Mouse (Mus musculus): ENCODE measurements around the gene Tcap. TPM values are rescaled to one million over a fixed set of nuclear protein-coding genes. Genes with fewer than 3 reads are reported as not detected.

Tcap gene
- polyA plus RNA-seq, 1 experiment = not detected

- Histone ChIP-seq H3K27ac (ENCODE audit: insufficient read depth, low read length) (no peak overlapping the region), H3K4me1 (ENCODE audit: control insufficient read depth, insufficient read depth, low read length) (no peaks in the 10 kb centered on the region), H3K4me3 (ENCODE audit: insufficient read depth, low read length) (no peak overlapping the region)
- no peak for TF ChIP-seq CTCF (IDR thresholded peaks at IDR 0.05; ENCODE audit: borderline replicate concordance, insufficient read depth, low read length)
- no peak for TF ChIP-seq POLR2A (IDR thresholded peaks at IDR 0.05; ENCODE audit: low read depth, low read length)
These were observed 3.5 kb downstream of the Tcap start for GRCm38 (mm10) chr11:98387056-98387577.

- TF ChIP-seq CTCF (IDR thresholded peaks at IDR 0.05; ENCODE audit: borderline replicate concordance, insufficient read depth, low read length) (no peak), POLR2A (IDR thresholded peaks at IDR 0.05; ENCODE audit: low read depth, low read length) (no peak)
- H3K27ac ChIP-seq (ENCODE audit: insufficient read depth, low read length) = no peak overlapping the region
These were observed 4.7 kb downstream of the Tcap start for GRCm38 (mm10) chr11:98388282-98388681.

GRCm38 (mm10) chr11:98389221-98389780, 5.7 kb downstream of the Tcap start:
- TF ChIP-seq POLR2A (IDR thresholded peaks at IDR 0.05; ENCODE audit: low read depth, low read length) = no peak
- TF ChIP-seq CTCF (IDR thresholded peaks at IDR 0.05; ENCODE audit: borderline replicate concordance, insufficient read depth, low read length) = peak; percentile 26; the same call in 1 of the 2 replicates
- no peak overlapping the region for H3K27ac ChIP-seq (ENCODE audit: insufficient read depth, low read length)
- H3K4me3 ChIP-seq (ENCODE audit: insufficient read depth, low read length) = no peak overlapping the region
- no peaks in the 10 kb centered on the region for H3K4me1 ChIP-seq (ENCODE audit: control insufficient read depth, insufficient read depth, low read length)

More at GRCm38 (mm10) chr11:98388282-98388681, 4.7 kb downstream of the Tcap start:
- Histone ChIP-seq H3K4me1 (ENCODE audit: control insufficient read depth, insufficient read depth, low read length) (no peaks in the 10 kb centered on the region), H3K4me3 (ENCODE audit: insufficient read depth, low read length) (no peak overlapping the region)

- Histone ChIP-seq H3K27ac (ENCODE audit: insufficient read depth, low read length) (no peak overlapping the region), H3K4me1 (ENCODE audit: control insufficient read depth, insufficient read depth, low read length) (no peaks in the 10 kb centered on the region), H3K4me3 (ENCODE audit: insufficient read depth, low read length) (no peak overlapping the region)
- no peak for TF ChIP-seq CTCF (IDR thresholded peaks at IDR 0.05; ENCODE audit: borderline replicate concordance, insufficient read depth, low read length)
- TF ChIP-seq POLR2A (IDR thresholded peaks at IDR 0.05; ENCODE audit: low read depth, low read length) = no peak
These were observed 6.5 kb downstream of the Tcap start for GRCm38 (mm10) chr11:98390141-98390540.

GRCm38 (mm10) chr11:98392034-98392433, 8.4 kb downstream of the Tcap start:
- no peak overlapping the region for H3K27ac ChIP-seq (ENCODE audit: insufficient read depth, low read length)
- H3K4me3 ChIP-seq (ENCODE audit: insufficient read depth, low read length) = no peak overlapping the region
- H3K4me1 ChIP-seq (ENCODE audit: control insufficient read depth, insufficient read depth, low read length) = no peaks in the 10 kb centered on the region
- no peak for TF ChIP-seq POLR2A (IDR thresholded peaks at IDR 0.05; ENCODE audit: low read depth, low read length)
- TF ChIP-seq CTCF (IDR thresholded peaks at IDR 0.05; ENCODE audit: borderline replicate concordance, insufficient read depth, low read length) = no peak

GRCm38 (mm10) chr11:98392645-98393044, 9.0 kb downstream of the Tcap start:
- H3K27ac ChIP-seq (ENCODE audit: insufficient read depth, low read length) = no peak overlapping the region
- H3K4me1 ChIP-seq (ENCODE audit: control insufficient read depth, insufficient read depth, low read length) = no peaks in the 10 kb centered on the region
- H3K4me3 ChIP-seq (ENCODE audit: insufficient read depth, low read length) = no peak overlapping the region
- no peak for TF ChIP-seq POLR2A (IDR thresholded peaks at IDR 0.05; ENCODE audit: low read depth, low read length)
- no peak for TF ChIP-seq CTCF (IDR thresholded peaks at IDR 0.05; ENCODE audit: borderline replicate concordance, insufficient read depth, low read length)

GRCm38 (mm10) chr11:98393317-98393716, 9.7 kb downstream of the Tcap start:
- Histone ChIP-seq H3K4me3 (ENCODE audit: insufficient read depth, low read length) (no peak overlapping the region), H3K4me1 (ENCODE audit: control insufficient read depth, insufficient read depth, low read length) (no peaks in the 10 kb centered on the region), H3K27ac (ENCODE audit: insufficient read depth, low read length) (no peak overlapping the region)
- TF ChIP-seq POLR2A (IDR thresholded peaks at IDR 0.05; ENCODE audit: low read depth, low read length) (no peak), CTCF (IDR thresholded peaks at IDR 0.05; ENCODE audit: borderline replicate concordance, insufficient read depth, low read length) (no peak)

- H3K27ac ChIP-seq (ENCODE audit: insufficient read depth, low read length) = no peak overlapping the region
- no peak for TF ChIP-seq POLR2A (IDR thresholded peaks at IDR 0.05; ENCODE audit: low read depth, low read length)
- TF ChIP-seq CTCF (IDR thresholded peaks at IDR 0.05; ENCODE audit: borderline replicate concordance, insufficient read depth, low read length) = no peak
These were observed 10.7 kb downstream of the Tcap start for GRCm38 (mm10) chr11:98394301-98394700.

GRCm38 (mm10) chr11:98395041-98395440, 11.4 kb downstream of the Tcap start:
- H3K4me1 ChIP-seq (ENCODE audit: control insufficient read depth, insufficient read depth, low read length) = no peaks in the 10 kb centered on the region
- no peak overlapping the region for H3K4me3 ChIP-seq (ENCODE audit: insufficient read depth, low read length)
- no peak overlapping the region for H3K27ac ChIP-seq (ENCODE audit: insufficient read depth, low read length)
- TF ChIP-seq POLR2A (IDR thresholded peaks at IDR 0.05; ENCODE audit: low read depth, low read length) (no peak), CTCF (IDR thresholded peaks at IDR 0.05; ENCODE audit: borderline replicate concordance, insufficient read depth, low read length) (no peak)

More at GRCm38 (mm10) chr11:98394301-98394700, 10.7 kb downstream of the Tcap start:
- Histone ChIP-seq H3K4me3 (ENCODE audit: insufficient read depth, low read length) (no peak overlapping the region), H3K4me1 (ENCODE audit: control insufficient read depth, insufficient read depth, low read length) (no peaks in the 10 kb centered on the region)

GRCm38 (mm10) chr11:98397946-98398345, 14.3 kb downstream of the Tcap start:
- Histone ChIP-seq H3K4me1 (ENCODE audit: control insufficient read depth, insufficient read depth, low read length) (0 out of 2 replicates have a peak, but pooled peaks cover 2% of the 10 kb centered on the region), H3K4me3 (ENCODE audit: insufficient read depth, low read length) (no peak overlapping the region), H3K27ac (ENCODE audit: insufficient read depth, low read length) (no peak overlapping the region)
- TF ChIP-seq POLR2A (IDR thresholded peaks at IDR 0.05; ENCODE audit: low read depth, low read length) (no peak), CTCF (IDR thresholded peaks at IDR 0.05; ENCODE audit: borderline replicate concordance, insufficient read depth, low read length) (no peak)

All from embryonic fibroblast, embryonic 13.5 days (primary cell).